Mouse (Mus musculus) liver, embryonic 12.5 days (tissue): Measurements from ENCODE around the gene Rcan2. TPM values are rescaled to one million over a fixed set of nuclear protein-coding genes. Genes with fewer than 3 reads are reported as not detected.
A peak's percentile ranks its signal among the peaks of the same experiment; 100 is the strongest.

ENCODE experiments used
- ATAC-seq: fragments of 200-750 bp; cut with Nextera tagmentation; 2 replicates; pipeline ENCODE4 v1.8.0; 2017; ENCODE audit warnings: moderate number of reproducible peaks, mild to moderate bottlenecking, moderate library complexity
- H3K27ac ChIP-seq: fragments of 300-500 bp; sonication (generic); 2 replicates; pipeline ENCODE4 v1.5.1; 2016; ENCODE audit warnings: mild to moderate bottlenecking
- H3K27me3 ChIP-seq: fragments of 300-500 bp; sonication (generic); replicated peaks from 2 replicates; pipeline ENCODE4 v1.6.1; 2016; ENCODE audit warnings: mild to moderate bottlenecking, moderate library complexity
- H3K36me3 ChIP-seq: fragments of 300-500 bp; sonication (generic); 2 replicates; pipeline ENCODE4 v1.6.1; 2016; ENCODE audit warnings: mild to moderate bottlenecking, moderate library complexity
- H3K4me1 ChIP-seq: fragments of 300-500 bp; sonication (generic); 2 replicates; pipeline ENCODE4 v1.6.1; 2016
- H3K4me2 ChIP-seq: fragments of 300-500 bp; sonication (generic); 2 replicates; pipeline ENCODE4 v1.6.1; 2016; ENCODE audit warnings: mild to moderate bottlenecking, moderate library complexity
- H3K4me3 ChIP-seq: fragments of 300-500 bp; sonication (generic); 2 replicates; pipeline ENCODE4 v1.5.1; 2016; ENCODE audit warnings: mild to moderate bottlenecking, moderate library complexity
- H3K9ac ChIP-seq: fragments of 300-500 bp; sonication (generic); 2 replicates; pipeline ENCODE4 v1.6.1; 2016; ENCODE audit warnings: mild to moderate bottlenecking, moderate library complexity
- H3K9me3 ChIP-seq: fragments of 300-500 bp; sonication (generic); replicated peaks from 2 replicates; pipeline ENCODE4 v1.6.1; 2016; ENCODE audit warnings: mild to moderate bottlenecking, moderate library complexity
- WGBS: fragments of 180-500 bp; shearing (Covaris S2); methylation state at CpG from one replicate; pipeline ENCODE4 v1.1.7; 2016; ENCODE audit not compliant: insufficient replicate concordance; 5-methylcytosine and 5-hydroxymethylcytosine counted together
- polyA plus RNA-seq: library from polyadenylated mRNA; unstranded; fragments of >200 nt; fragmentation: Nextera tagmentation; extraction: Ambion mirVana; gene quantifications from 2 replicates; pipeline ENCODE4 v1.2.1, GENCODE M21; 2016

Gene Rcan2
- polyA plus RNA-seq, 1 experiment from 2014 or later = 1.9 TPM

DNA sequence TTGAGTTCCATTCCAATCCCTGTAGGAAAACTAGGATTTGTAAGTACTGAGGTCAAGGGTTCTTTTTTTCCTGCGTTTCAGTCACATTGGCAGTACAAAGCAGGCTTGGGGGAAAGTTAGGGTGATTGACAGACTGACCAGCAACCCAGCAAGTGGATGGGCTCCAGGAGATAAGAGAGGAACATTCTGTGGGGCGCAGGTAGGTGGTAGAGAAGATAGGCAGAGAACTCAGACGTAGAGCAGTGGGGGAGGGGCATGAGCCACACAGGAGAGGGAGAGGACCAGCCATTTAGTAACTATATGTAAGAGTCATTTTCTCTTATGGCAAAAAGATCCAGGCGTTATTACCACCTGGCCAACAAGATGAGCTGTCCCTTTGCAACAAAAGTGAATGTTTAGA lies 96.2 kb downstream of the Rcan2 start:
- peaks cover 25% of the 10 kb centered on the region for H3K4me1 ChIP-seq
- H3K27me3 ChIP-seq = no peaks in the 10 kb centered on the region
- H3K27ac ChIP-seq = no peak overlapping the region
- H3K9ac ChIP-seq = no peak overlapping the region
- no peak overlapping the region for H3K4me2 ChIP-seq
- no peak overlapping the region for H3K4me3 ChIP-seq
- H3K36me3 ChIP-seq = no peaks in the 10 kb centered on the region
- H3K9me3 ChIP-seq = no peaks in the 10 kb centered on the region
- WGBS = 28% methylated on average over 4 of the region's 4 CpGs
- peak; percentile 60; the same call in 1 of the 2 replicates for ATAC-seq

DNA sequence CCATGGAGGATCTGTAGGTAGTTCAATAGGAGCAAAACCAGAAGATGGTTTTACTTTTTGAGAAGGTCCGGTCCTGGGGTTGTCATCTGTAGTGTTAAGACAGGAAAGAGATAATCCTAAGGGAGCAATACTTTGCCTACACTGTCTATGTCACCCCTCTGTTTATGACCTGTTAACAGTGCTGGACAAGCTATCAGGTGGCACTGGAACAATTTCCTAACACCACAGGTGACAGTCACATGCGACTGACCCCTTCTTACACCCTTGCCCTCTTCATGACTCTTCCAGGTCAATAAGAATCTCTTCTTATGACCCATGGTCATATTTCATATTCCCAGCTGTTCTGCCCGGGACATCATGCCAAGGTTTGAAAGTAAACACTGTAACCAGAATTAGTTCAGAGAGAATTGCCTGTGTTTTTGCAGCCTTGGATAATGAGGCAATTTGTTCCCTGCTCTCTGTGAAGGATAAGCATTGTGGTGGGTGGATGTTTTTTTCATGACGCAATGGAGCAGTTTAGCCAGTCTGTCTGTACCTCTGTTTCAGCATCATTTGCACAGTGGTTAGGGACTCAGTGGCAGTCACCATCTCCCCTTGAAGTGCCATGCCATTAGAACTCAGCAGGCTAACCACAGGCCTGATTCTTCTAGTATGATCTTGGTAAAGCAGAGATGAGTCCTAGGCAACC lies 98.4 kb downstream of the Rcan2 start:
- 71% methylated on average over 4 of the region's 4 CpGs for WGBS
- ATAC-seq = no peak; the same call in 1 of the 2 replicates
- Histone ChIP-seq H3K4me1 (peaks cover 25% of the 10 kb centered on the region), H3K9ac (no peak overlapping the region), H3K36me3 (no peaks in the 10 kb centered on the region), H3K27ac (no peak overlapping the region), H3K4me2 (no peak overlapping the region), H3K4me3 (no peak overlapping the region), H3K9me3 (no peaks in the 10 kb centered on the region), H3K27me3 (no peaks in the 10 kb centered on the region)

DNA sequence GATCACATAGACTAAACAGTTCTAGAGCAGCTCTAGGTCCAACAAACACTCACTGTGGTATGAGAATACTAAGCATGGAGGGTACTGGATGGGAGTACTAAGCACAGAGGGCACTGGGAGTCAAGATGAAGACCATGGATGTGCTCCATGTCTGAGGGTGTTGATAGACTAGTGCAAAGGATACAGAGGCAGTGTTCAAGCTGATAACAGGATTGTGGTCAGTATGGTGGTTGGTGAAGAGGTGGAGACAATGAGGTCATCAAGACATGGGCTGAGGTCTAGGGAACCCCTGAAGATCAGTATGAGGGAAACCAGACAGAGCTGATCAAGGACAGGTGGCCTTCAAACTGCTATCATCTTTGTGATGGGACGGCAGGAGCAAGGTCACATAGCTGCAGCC lies 99.0 kb downstream of the Rcan2 start:
- Histone ChIP-seq H3K27ac (no peak overlapping the region), H3K27me3 (no peaks in the 10 kb centered on the region), H3K36me3 (no peaks in the 10 kb centered on the region), H3K9ac (no peak overlapping the region), H3K4me1 (peaks cover 25% of the 10 kb centered on the region), H3K9me3 (no peaks in the 10 kb centered on the region), H3K4me3 (no peak overlapping the region), H3K4me2 (no peak overlapping the region)
- peak; percentile 71 for ATAC-seq
- 9% methylated on average over 1 of the region's 1 CpGs for WGBS

DNA sequence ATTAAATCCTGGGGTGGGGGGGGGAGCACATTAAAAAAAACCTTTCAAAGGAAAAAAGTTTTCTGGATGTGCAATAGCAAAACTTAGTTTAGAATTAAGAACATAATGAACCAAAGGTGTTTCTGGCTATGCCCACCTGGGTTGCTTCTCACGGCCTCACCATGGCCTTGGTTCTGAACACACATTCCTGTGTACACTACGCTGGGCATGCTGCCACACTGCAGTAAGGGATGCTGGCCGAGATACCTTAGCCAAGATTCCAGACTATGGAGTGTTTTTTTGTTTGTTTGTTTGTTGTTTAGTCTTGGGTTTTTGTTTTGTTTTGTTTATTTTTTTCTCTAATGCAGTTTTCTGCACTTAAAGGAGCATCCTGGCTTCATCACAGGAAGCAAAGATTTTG lies 100.3 kb downstream of the Rcan2 start:
- H3K9ac ChIP-seq = no peak overlapping the region
- no peak for ATAC-seq
- H3K4me3 ChIP-seq = no peak overlapping the region
- H3K36me3 ChIP-seq = no peaks in the 10 kb centered on the region
- H3K4me1 ChIP-seq = peaks cover 29% of the 10 kb centered on the region
- 68% methylated on average over 3 of the region's 3 CpGs for WGBS
- H3K27ac ChIP-seq = no peak overlapping the region
- H3K27me3 ChIP-seq = no peaks in the 10 kb centered on the region
- H3K4me2 ChIP-seq = no peak overlapping the region
- H3K9me3 ChIP-seq = no peaks in the 10 kb centered on the region

DNA sequence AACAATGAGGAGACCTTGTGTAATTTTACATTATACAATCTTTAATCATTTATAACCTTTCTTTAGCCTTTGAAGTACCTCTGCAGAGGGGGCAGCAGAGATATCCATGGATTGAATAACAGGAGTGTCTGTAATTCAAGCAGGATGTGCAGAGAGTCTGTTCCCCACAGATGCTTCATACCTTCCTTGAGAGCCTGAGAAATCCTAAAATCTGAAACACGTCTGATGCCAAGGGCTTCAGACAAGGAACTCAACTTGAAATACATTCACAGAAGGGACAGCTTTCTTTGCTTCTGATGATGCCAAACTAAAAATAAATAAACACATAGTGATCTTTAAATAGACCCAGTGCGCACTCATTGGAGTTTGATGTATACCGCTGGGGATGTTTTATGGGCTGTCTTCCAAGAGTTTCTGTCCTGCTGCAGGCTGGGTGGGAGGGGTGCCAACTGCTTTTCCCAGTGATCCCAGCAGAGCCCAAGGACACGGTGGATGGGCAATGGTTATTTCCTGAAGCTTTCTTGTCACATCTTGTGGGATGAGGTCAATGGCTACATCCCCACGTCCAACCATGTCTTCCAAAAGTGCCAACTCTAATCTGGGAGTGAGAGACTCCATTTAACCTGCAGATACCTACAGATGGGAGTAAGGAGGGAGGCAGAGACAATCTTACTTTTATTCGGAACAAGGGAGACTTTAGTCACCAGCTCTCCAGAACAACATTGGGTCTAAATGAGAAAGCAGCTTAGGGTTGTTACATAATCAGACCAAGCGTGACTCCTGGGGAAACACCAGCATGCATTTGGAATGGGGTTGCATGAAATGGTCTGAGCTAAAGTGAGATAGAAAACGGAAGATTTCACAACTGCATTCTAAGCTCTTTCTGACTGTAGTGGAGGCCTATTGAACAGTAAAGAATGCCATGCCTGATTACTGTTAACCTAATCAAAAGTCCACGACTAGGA lies 102.9 kb downstream of the Rcan2 start:
- H3K36me3 ChIP-seq = no peaks in the 10 kb centered on the region
- no peak overlapping the region for H3K9ac ChIP-seq
- WGBS = 68% methylated on average over 9 of the region's 9 CpGs
- H3K9me3 ChIP-seq = no peaks in the 10 kb centered on the region
- H3K27ac ChIP-seq = no peak overlapping the region
- no peak overlapping the region for H3K4me2 ChIP-seq
- H3K27me3 ChIP-seq = no peaks in the 10 kb centered on the region
- no peak for ATAC-seq
- no peak overlapping the region for H3K4me3 ChIP-seq
- H3K4me1 ChIP-seq = peaks cover 12% of the 10 kb centered on the region

DNA sequence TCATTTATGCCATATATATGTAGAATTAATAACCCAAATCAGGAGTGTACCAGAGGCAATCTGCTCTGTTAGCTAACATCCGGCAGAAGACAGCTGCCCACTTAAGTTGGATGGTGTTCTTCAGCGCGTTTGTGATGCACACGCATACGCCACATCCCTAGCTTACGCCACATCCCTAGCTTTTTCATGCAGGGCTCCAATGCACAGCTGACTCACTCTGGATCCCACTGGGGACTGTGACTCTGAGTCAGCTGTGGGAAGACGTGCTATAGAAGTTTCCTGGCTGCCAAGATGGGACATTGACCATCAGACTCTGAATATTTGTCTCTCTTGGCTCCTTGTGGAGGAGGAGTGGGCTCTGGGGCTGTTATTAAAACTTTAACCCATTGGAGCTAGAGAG lies 103.7 kb downstream of the Rcan2 start:
- H3K36me3 ChIP-seq = no peaks in the 10 kb centered on the region
- H3K27me3 ChIP-seq = no peaks in the 10 kb centered on the region
- no peaks in the 10 kb centered on the region for H3K9me3 ChIP-seq
- no peak overlapping the region for H3K27ac ChIP-seq
- no peak overlapping the region for H3K9ac ChIP-seq
- no peak for ATAC-seq
- peaks cover 8% of the 10 kb centered on the region for H3K4me1 ChIP-seq
- no peak overlapping the region for H3K4me3 ChIP-seq
- WGBS = 79% methylated on average over 7 of the region's 7 CpGs
- no peak overlapping the region for H3K4me2 ChIP-seq

DNA sequence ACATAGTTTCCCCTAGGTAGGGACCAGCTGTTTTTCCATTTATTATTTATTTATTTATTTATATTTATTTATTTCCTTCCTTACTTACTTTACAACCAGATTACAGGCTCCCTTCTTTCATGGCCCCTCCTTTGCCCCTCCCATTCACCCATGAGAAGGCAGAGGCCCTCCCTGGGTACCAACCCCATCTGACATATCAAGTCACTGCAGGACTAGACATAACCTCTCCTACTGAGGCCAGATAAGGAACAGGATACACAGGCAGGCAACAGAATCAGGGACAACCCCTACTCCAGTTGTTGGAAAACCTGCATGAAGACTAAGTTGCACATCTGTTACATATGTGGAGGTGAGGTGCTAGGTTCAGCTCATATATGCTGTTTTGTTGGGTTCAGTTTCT lies 105.6 kb downstream of the Rcan2 start:
- Histone ChIP-seq H3K4me1 (peaks cover 4% of the 10 kb centered on the region; the same call in 1 of the 2 replicates), H3K9ac (no peak overlapping the region), H3K27ac (no peak overlapping the region), H3K27me3 (no peaks in the 10 kb centered on the region), H3K36me3 (no peaks in the 10 kb centered on the region), H3K4me2 (no peak overlapping the region), H3K4me3 (no peak overlapping the region), H3K9me3 (no peaks in the 10 kb centered on the region)
- no peak; the same call in 1 of the 2 replicates for ATAC-seq

DNA sequence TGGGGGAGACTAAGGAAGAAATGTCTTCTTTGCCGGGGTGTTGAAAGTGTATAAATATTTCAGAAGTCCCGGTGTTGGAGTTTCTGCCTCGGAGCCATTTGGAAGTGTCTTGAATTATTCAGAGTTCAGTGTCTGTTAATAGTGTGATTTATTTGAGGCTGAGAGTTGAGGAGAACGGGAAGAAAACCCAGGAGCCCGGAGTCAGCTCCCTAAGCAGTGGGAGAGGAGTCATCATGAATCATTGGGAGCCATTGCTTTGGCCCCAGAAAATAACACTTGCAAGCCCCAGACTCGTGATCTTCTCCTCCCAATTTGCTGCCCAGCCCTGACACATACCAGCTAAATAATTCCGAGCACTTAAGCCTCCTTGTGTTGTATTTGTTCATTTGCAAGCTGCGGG lies 115.0 kb downstream of the Rcan2 start:
- Histone ChIP-seq H3K36me3 (no peaks in the 10 kb centered on the region), H3K27ac (no peak overlapping the region), H3K4me3 (no peak overlapping the region), H3K9me3 (no peaks in the 10 kb centered on the region), H3K27me3 (no peaks in the 10 kb centered on the region), H3K9ac (no peak overlapping the region), H3K4me2 (no peak overlapping the region), H3K4me1 (0 out of 2 replicates have a peak, but pooled peaks cover 9% of the 10 kb centered on the region)
- no peak for ATAC-seq
- WGBS = 69% methylated on average over 8 of the region's 8 CpGs

DNA sequence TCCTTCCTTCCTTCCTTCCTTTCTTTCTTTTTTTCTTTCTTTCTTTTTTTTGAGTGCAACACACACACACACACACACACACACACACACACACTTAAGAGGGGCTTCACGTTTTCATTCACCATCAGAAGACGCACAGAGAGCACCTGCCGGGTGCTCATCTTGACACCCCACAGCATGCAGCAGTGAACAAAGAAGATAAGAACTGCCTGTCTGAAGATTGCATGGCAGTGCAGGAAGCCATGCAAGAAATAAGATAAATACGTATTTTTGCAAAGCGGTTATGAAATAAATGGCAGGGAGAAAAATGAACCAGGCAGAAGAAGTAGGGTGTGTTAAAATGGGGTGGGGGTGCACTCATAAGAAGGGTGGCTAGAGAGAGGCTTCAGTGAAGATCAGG lies 116.0 kb downstream of the Rcan2 start:
- Histone ChIP-seq H3K4me3 (no peak overlapping the region), H3K9ac (no peak overlapping the region), H3K4me2 (no peak overlapping the region), H3K4me1 (0 out of 2 replicates have a peak, but pooled peaks cover 9% of the 10 kb centered on the region), H3K36me3 (no peaks in the 10 kb centered on the region), H3K9me3 (no peaks in the 10 kb centered on the region), H3K27ac (no peak overlapping the region), H3K27me3 (no peaks in the 10 kb centered on the region)
- peak; percentile 59; the same call in 1 of the 2 replicates for ATAC-seq
- 24% methylated on average over 5 of the region's 5 CpGs for WGBS

DNA sequence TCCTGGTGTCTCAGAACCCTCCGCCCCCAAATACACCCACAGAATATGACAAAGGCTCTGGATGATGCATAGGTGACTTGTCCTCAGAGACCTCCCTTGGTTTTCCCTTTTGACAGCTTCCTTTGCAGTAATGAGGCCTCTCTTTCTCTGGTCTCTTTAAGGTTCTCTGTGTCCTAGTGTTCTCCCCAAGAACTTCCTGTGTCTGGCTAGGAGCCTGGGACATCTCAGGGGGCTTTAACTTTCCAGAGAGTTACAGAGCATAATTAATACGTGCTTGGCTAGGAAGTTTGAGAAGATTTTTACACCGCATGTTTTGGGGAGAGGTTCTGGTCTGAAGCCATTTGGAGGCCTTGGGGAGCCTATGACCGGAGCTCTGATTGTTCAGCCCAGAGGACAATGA lies 128.7 kb downstream of the Rcan2 start:
- Histone ChIP-seq H3K4me3 (no peak overlapping the region), H3K9ac (no peak overlapping the region), H3K27me3 (no peaks in the 10 kb centered on the region), H3K4me2 (no peak overlapping the region), H3K4me1 (no peaks in the 10 kb centered on the region), H3K9me3 (peaks cover 13% of the 10 kb centered on the region), H3K27ac (no peak overlapping the region), H3K36me3 (no peaks in the 10 kb centered on the region)
- ATAC-seq = no peak
- 75% methylated on average over 4 of the region's 4 CpGs for WGBS

DNA sequence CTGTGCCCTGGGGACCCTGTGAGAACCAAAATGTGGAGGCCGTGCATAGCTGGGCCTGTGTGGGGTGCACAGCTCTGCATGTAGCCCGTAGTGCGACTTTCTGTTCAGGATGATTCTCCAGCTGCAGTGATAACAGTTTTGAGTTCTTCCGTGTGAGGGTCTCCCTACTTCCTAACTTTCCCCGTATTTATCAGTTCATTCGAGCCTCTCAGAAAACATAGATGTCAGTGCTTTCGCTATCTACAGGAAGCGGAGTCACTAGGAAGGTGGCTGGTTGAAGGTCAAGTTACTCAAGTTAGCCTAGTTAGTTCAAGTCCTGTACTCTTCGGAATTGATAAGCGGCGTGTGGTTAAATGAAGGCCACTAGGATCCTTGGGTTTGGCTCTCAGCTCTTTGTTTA lies 130.6 kb downstream of the Rcan2 start:
- Histone ChIP-seq H3K36me3 (no peaks in the 10 kb centered on the region), H3K27me3 (no peaks in the 10 kb centered on the region), H3K4me2 (no peak overlapping the region), H3K9ac (no peak overlapping the region), H3K27ac (no peak overlapping the region), H3K9me3 (peaks cover 13% of the 10 kb centered on the region), H3K4me3 (no peak overlapping the region), H3K4me1 (no peaks in the 10 kb centered on the region)
- 72% methylated on average over 11 of the region's 11 CpGs for WGBS
- ATAC-seq = no peak

DNA sequence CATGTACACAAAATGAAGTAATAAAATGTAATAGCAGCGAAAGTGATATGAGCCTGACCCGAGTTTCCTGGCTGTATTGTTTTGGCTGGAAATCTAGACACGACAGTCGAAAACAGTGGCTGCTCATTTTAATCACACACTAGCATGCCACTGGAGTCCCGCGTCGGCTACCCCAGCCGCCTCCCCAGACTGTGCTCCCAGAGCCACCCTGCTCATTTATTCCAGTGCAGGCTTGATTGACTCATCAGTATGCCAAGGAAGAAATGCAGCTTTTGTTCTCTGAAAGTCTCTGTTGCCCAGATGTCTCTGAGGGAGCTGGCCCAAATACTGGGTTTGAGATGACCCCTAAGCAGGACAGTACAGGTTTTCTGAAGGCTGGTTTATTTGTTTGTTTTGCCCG lies 132.9 kb downstream of the Rcan2 start:
- Histone ChIP-seq H3K36me3 (no peaks in the 10 kb centered on the region), H3K4me3 (no peak overlapping the region), H3K27ac (no peak overlapping the region), H3K4me2 (no peak overlapping the region), H3K4me1 (no peaks in the 10 kb centered on the region), H3K9me3 (peaks cover 13% of the 10 kb centered on the region), H3K27me3 (no peaks in the 10 kb centered on the region), H3K9ac (no peak overlapping the region)
- WGBS = 80% methylated on average over 9 of the region's 9 CpGs
- no peak for ATAC-seq
